Mouse (Mus musculus) erythroid progenitor cell, adult 5-6 weeks (primary cell): Measurements from ENCODE around the gene Ercc1. TPM values are rescaled to one million over a fixed set of nuclear protein-coding genes. Genes with fewer than 3 reads are reported as not detected.
A peak's percentile ranks its signal among the peaks of the same experiment; 100 is the strongest.

Experiments
- ATAC-seq: replicated peaks from 2 replicates; pipeline ENCODE4 v1.8.0; 2016; ENCODE audit warnings: moderate number of reproducible peaks, mild to moderate bottlenecking, moderate TSS enrichment, inconsistent platforms; ENCODE audit not compliant: poor library complexity, low FRiP score, severe bottlenecking
- total RNA-seq, 2 experiments: library from RNA; stranded (forward) in 1 of 2; stranded (reverse) in 1 of 2; fragments of 150-400 nt in 1 of 2; fragments of 186-747, 209-891 nt in 1 of 2; gene quantifications; 2 replicates each; pipeline versions ENCODE4 v1.2.3 to v1.2.4; 2015 to 2017; ENCODE audit warnings: low replicate concordance in 2 of 2

Gene Ercc1
- total RNA-seq, 2 experiments from 2014 or later, result 1.2 to 12.6 TPM

DNA sequence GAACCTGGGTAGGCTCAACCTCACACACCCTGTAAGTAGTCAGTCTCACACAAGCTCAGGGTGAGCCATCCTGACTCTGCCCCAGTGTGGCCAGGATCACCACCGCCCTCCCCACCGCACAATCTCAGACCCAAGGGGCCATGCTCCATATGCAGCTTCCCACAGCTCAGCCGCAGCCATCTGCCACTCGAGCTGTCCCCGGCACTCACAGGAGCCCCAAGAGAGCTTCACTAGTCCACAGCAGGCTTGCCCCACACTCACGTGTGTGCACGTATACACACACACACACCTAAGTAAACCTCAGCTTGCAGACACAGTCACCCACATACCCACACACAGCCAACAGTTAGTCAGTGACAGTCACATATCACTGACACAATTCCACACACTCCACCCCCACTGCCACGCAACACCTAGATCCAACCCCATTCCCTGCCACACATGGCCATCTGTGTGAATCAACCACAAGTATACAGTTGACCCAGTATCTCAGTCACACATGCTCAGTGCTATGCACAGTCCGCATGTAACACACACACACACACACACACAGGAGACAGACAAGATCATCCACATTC lies 58.0 kb downstream of the Ercc1 start:
- ATAC-seq, result no peak

DNA sequence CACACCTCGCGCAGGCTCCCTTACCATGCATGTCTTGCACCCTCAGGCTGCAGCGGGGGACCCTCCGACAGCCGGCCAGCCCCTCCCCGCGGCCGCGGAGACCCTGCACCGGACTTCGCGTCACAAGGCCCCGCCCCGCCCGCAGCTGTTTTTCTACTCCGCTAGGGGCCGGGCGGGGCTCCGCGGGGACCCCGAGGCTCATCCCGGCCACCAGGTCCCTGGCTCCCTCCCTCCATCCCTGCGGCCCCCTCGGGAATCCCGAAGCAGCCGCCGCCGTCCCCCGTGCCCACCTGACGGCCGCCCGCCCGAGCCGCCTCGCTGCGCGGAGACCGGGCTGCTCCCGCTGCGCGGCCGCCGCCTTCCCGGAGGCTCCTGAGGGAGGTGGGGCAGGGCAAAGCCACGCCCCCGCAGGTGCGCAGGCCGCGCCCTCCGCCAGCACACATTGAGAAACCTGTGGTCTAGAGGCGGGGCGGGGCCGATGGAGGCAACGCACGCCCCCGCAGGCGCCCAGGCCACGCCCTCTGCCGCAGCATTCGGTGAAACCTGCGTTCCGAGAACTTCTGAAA lies 59.2 kb downstream of the Ercc1 start, which contains the start of gene Klc3:
Gene Klc3 (minus strand): TSS at position 374 of the 566 bp plus-strand sequence.
- ATAC-seq, result 0 out of 2 replicates have a peak, but pooled peaks have one; percentile 20

DNA sequence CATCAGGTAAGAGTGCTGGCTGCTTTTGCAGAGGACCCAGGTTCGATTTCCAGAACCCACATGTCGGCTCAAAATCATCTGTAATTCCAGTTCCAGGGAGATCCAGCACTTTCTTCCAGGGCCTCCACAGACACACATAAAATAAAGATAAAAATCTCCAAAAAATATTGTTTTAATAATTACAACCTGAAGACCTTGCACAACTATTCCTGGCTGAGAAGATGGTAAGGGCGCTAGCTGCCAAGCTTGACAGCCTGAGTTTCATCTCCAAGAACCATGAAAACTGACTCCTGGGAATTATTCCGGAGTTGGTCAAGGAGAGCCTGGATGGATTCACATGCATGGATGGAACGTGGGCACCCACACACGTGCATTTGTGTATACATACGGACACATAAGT lies 59.9 kb downstream of the Ercc1 start, which contains the start of gene Ckm:
Gene Ckm (plus strand): TSS at position 301 of the 400 bp plus-strand sequence.
- no peak for ATAC-seq

DNA sequence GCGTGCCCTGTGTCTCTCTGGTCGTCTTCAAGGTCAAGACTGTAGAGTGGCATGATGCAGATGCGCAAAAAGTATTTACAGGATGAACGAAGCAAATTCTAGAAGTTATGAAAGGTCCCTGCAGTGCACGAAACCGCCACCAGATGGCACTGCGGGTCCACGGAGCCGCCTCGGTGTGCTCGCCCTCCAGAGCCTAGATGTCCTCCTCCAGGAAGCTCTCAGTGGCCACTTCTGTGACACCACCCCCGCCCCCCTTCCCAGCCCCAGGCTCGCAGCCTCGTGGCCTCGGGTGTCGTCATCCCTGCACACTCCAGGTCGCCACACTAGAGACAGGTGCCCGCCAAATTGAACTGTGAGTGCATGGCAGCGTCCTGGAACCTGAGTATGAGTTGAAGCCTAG lies 60.8 kb downstream of the Ercc1 start:
- peak; percentile 56; the same call in 1 of the 2 replicates for ATAC-seq

Other genes with a start within 250 kb of the Ercc1 start
- not detected in 2 replicates for gene Gm4969, start 226.4 kb upstream of the Ercc1 start, total RNA-seq (2015; ENCODE audit: low replicate concordance)
- gene Gm4969, start 226.4 kb upstream of the Ercc1 start, total RNA-seq (2017; ENCODE audit: low replicate concordance), result not detected in 2 replicates
- 4.7 and 5.0 TPM in 2 replicates for gene Fbxo46, start 224.9 kb upstream of the Ercc1 start, total RNA-seq (2015; ENCODE audit: low replicate concordance)
- gene Fbxo46, start 224.9 kb upstream of the Ercc1 start, total RNA-seq (2017; ENCODE audit: low replicate concordance), result 6.3 and 7.3 TPM in 2 replicates
- 2.5 and 2.9 TPM in 2 replicates for gene Qpctl, start 195.5 kb upstream of the Ercc1 start, total RNA-seq (2015; ENCODE audit: low replicate concordance)
- gene Qpctl, start 195.5 kb upstream of the Ercc1 start, total RNA-seq (2017; ENCODE audit: low replicate concordance), result 1.9 TPM in 2 replicates
- 15.5 and 22.0 TPM in 2 replicates for gene Snrpd2, start 195.1 kb upstream of the Ercc1 start, total RNA-seq (2015; ENCODE audit: low replicate concordance)
- 5.4 and 15.7 TPM in 2 replicates for gene Snrpd2, start 195.1 kb upstream of the Ercc1 start, total RNA-seq (2017; ENCODE audit: low replicate concordance)
- gene Gipr, start 178.7 kb upstream of the Ercc1 start, total RNA-seq (2015; ENCODE audit: low replicate concordance), result not detected in 2 replicates
- not detected in 2 replicates for gene Gipr, start 178.7 kb upstream of the Ercc1 start, total RNA-seq (2017; ENCODE audit: low replicate concordance)
- gene Eml2, start 168.4 kb upstream of the Ercc1 start, total RNA-seq (2015; ENCODE audit: low replicate concordance), result 2.5 TPM in 1 of 2 replicates, not detected in the other
- gene Eml2, start 168.4 kb upstream of the Ercc1 start, total RNA-seq (2017; ENCODE audit: low replicate concordance), result 1.3 TPM in 1 of 2 replicates, not detected in the other
- gene Gpr4, start 132.2 kb upstream of the Ercc1 start, total RNA-seq (2015; ENCODE audit: low replicate concordance), result not detected in 2 replicates
- not detected in 2 replicates for gene Gpr4, start 132.2 kb upstream of the Ercc1 start, total RNA-seq (2017; ENCODE audit: low replicate concordance)
- gene Opa3, start 116.4 kb upstream of the Ercc1 start, total RNA-seq (2015; ENCODE audit: low replicate concordance), result 19.8 and 25.6 TPM in 2 replicates
- gene Opa3, start 116.4 kb upstream of the Ercc1 start, total RNA-seq (2017; ENCODE audit: low replicate concordance), result 20.0 and 22.7 TPM in 2 replicates
- gene Vasp, start 73.0 kb upstream of the Ercc1 start, total RNA-seq (2015; ENCODE audit: low replicate concordance), result 34.0 and 58.7 TPM in 2 replicates
- 17.9 and 26.7 TPM in 2 replicates for gene Vasp, start 73.0 kb upstream of the Ercc1 start, total RNA-seq (2017; ENCODE audit: low replicate concordance)
- gene Ppm1n, start 64.7 kb upstream of the Ercc1 start, total RNA-seq (2015; ENCODE audit: low replicate concordance), result not detected in 2 replicates
- not detected in 2 replicates for gene Ppm1n, start 64.7 kb upstream of the Ercc1 start, total RNA-seq (2017; ENCODE audit: low replicate concordance)
- gene Rtn2, start 62.2 kb upstream of the Ercc1 start, total RNA-seq (2015; ENCODE audit: low replicate concordance), result 4.0 TPM in 1 of 2 replicates, not detected in the other
- not detected in 2 replicates for gene Rtn2, start 62.2 kb upstream of the Ercc1 start, total RNA-seq (2017; ENCODE audit: low replicate concordance)
- gene Fosb, start 34.7 kb upstream of the Ercc1 start, total RNA-seq (2015; ENCODE audit: low replicate concordance), result 6.3 and 7.9 TPM in 2 replicates
- gene Fosb, start 34.7 kb upstream of the Ercc1 start, total RNA-seq (2017; ENCODE audit: low replicate concordance), result 1.3 and 3.3 TPM in 2 replicates
- 2.1 and 3.6 TPM in 2 replicates for gene Cd3eap, start 14.7 kb downstream of the Ercc1 start, total RNA-seq (2015; ENCODE audit: low replicate concordance)
- gene Cd3eap, start 14.7 kb downstream of the Ercc1 start, total RNA-seq (2017; ENCODE audit: low replicate concordance), result 0.45 and 4.0 TPM in 2 replicates
- not detected in 2 replicates for gene Ppp1r13l, start 15.0 kb downstream of the Ercc1 start, total RNA-seq (2015; ENCODE audit: low replicate concordance)
- gene Ppp1r13l, start 15.0 kb downstream of the Ercc1 start, total RNA-seq (2017; ENCODE audit: low replicate concordance), result 0.64 and 1.7 TPM in 2 replicates
- gene Ercc2, start 37.2 kb downstream of the Ercc1 start, total RNA-seq (2015; ENCODE audit: low replicate concordance), result 1.7 and 1.8 TPM in 2 replicates
- gene Ercc2, start 37.2 kb downstream of the Ercc1 start, total RNA-seq (2017; ENCODE audit: low replicate concordance), result 5.3 and 11.3 TPM in 2 replicates
- 2.5 TPM in 1 of 2 replicates, not detected in the other for gene Klc3, start 59.3 kb downstream of the Ercc1 start, total RNA-seq (2015; ENCODE audit: low replicate concordance)
- not detected in 2 replicates for gene Klc3, start 59.3 kb downstream of the Ercc1 start, total RNA-seq (2017; ENCODE audit: low replicate concordance)
- not detected in 2 replicates for gene Ckm, start 60.0 kb downstream of the Ercc1 start, total RNA-seq (2015; ENCODE audit: low replicate concordance)
- not detected in 2 replicates for gene Ckm, start 60.0 kb downstream of the Ercc1 start, total RNA-seq (2017; ENCODE audit: low replicate concordance)
- gene Mark4, start 114.0 kb downstream of the Ercc1 start, total RNA-seq (2015; ENCODE audit: low replicate concordance), result 4.3 and 8.8 TPM in 2 replicates
- 1.1 and 1.2 TPM in 2 replicates for gene Mark4, start 114.0 kb downstream of the Ercc1 start, total RNA-seq (2017; ENCODE audit: low replicate concordance)
- not detected in 2 replicates for gene Exoc3l2, start 118.6 kb downstream of the Ercc1 start, total RNA-seq (2015; ENCODE audit: low replicate concordance)
- gene Exoc3l2, start 118.6 kb downstream of the Ercc1 start, total RNA-seq (2017; ENCODE audit: low replicate concordance), result not detected in 2 replicates
- gene Bloc1s3, start 163.6 kb downstream of the Ercc1 start, total RNA-seq (2015; ENCODE audit: low replicate concordance), result 2.9 TPM in 2 replicates
- gene Bloc1s3, start 163.6 kb downstream of the Ercc1 start, total RNA-seq (2017; ENCODE audit: low replicate concordance), result 0.13 and 0.15 TPM in 2 replicates
- gene Trappc6a, start 163.6 kb downstream of the Ercc1 start, total RNA-seq (2015; ENCODE audit: low replicate concordance), result 12.6 and 31.9 TPM in 2 replicates
- gene Trappc6a, start 163.6 kb downstream of the Ercc1 start, total RNA-seq (2017; ENCODE audit: low replicate concordance), result 3.5 and 5.8 TPM in 2 replicates
- not detected in 2 replicates for gene Nkpd1, start 173.1 kb downstream of the Ercc1 start, total RNA-seq (2015; ENCODE audit: low replicate concordance)
- not detected in 2 replicates for gene Nkpd1, start 173.1 kb downstream of the Ercc1 start, total RNA-seq (2017; ENCODE audit: low replicate concordance)
- gene Ppp1r37, start 218.3 kb downstream of the Ercc1 start, total RNA-seq (2015; ENCODE audit: low replicate concordance), result 51.1 and 51.5 TPM in 2 replicates
- gene Ppp1r37, start 218.3 kb downstream of the Ercc1 start, total RNA-seq (2017; ENCODE audit: low replicate concordance), result 54.5 and 74.7 TPM in 2 replicates
- gene Zfp296, start 232.5 kb downstream of the Ercc1 start, total RNA-seq (2015; ENCODE audit: low replicate concordance), result not detected in 2 replicates
- 1.7 TPM in 1 of 2 replicates, not detected in the other for gene Zfp296, start 232.5 kb downstream of the Ercc1 start, total RNA-seq (2017; ENCODE audit: low replicate concordance)
- 78.9 and 80.1 TPM in 2 replicates for gene Gemin7, start 232.8 kb downstream of the Ercc1 start, total RNA-seq (2015; ENCODE audit: low replicate concordance)
- 19.6 and 26.4 TPM in 2 replicates for gene Gemin7, start 232.8 kb downstream of the Ercc1 start, total RNA-seq (2017; ENCODE audit: low replicate concordance)